Mouse (Mus musculus) cerebellum, adult 2 months (tissue): ENCODE measurements around the gene Kif5c. TPM values are rescaled to one million over a fixed set of nuclear protein-coding genes. Genes with fewer than 3 reads are reported as not detected.

Source experiments
- DNase-seq, 2 experiments: peaks; one replicate each; pipeline ENCODE4 v3.0.0; 2021
- H3K27ac ChIP-seq: fragments of 200-500 bp; 2 replicates; pipeline ENCODE4 v1.5.1; 2012; ENCODE audit warnings: low read length, control low read depth, inconsistent platforms; ENCODE audit not compliant: insufficient read depth
- H3K27me3 ChIP-seq: fragments of 200-500 bp; 2 replicates; pipeline ENCODE4 v1.6.1; 2012; ENCODE audit warnings: inconsistent platforms, mild to moderate bottlenecking, low read length, moderate library complexity; ENCODE audit not compliant: control insufficient read depth, insufficient read depth
- H3K4me1 ChIP-seq: fragments of 200-500 bp; 2 replicates; pipeline ENCODE4 v1.6.1; 2011; ENCODE audit warnings: low read length; ENCODE audit not compliant: control insufficient read depth, insufficient read depth
- H3K4me3 ChIP-seq: fragments of 200-500 bp; replicated peaks from 2 replicates; pipeline ENCODE3; 2011; ENCODE audit warnings: mild to moderate bottlenecking, low read depth, low read length, control low read depth; ENCODE audit not compliant: insufficient read depth
- CTCF ChIP-seq: fragments of 200-500 bp; IDR thresholded peaks from 2 replicates; pipeline ENCODE4 v1.5.1; 2011; ENCODE audit warnings: low read depth, mild to moderate bottlenecking, control low read depth, low read length, moderate library complexity, borderline replicate concordance; ENCODE audit not compliant: insufficient read depth
- POLR2A ChIP-seq: fragments of 200-500 bp; IDR thresholded peaks from 2 replicates; pipeline ENCODE4 v1.6.1; 2011; ENCODE audit warnings: low read length, control low read depth, borderline replicate concordance; ENCODE audit not compliant: insufficient read depth
- whole genome bisulfite sequencing: fragments of 180-500 bp; shearing (Covaris S2); methylation state at CpG from one replicate; pipeline ENCODE4 v1.1.7; 2018; 5-methylcytosine and 5-hydroxymethylcytosine counted together
- polyA plus RNA-seq: library from polyadenylated mRNA; depleted of rRNA; stranded (reverse); fragments of >200 nt; gene quantifications from 2 replicates; pipeline ENCODE4 v1.2.3, GENCODE M21; 2012

Gene Kif5c
- polyA plus RNA-seq, 1 experiment = 257 TPM

DNA sequence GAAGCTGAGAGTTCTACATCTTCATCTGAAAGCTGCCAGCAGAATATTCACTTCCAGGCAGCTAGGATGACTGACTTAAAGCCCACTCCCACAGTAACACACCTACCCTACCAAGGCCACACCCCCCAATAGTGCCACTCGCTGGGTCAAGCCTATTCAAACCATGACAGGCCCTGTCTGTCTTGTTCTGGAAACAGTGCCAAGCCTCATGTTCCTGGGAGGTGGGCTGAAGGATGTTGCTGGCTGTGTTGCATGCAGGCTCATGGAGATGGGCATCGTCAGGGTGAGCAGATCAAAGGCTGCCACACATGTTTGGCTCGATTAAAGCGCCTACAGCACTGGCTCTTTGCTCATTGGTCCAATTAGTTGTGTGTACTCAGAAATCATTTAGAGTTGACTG lies 39.9 kb downstream of the Kif5c start:
- DNase-seq = peak in 1 of 2 experiments; percentile 27
- Histone ChIP-seq H3K4me3 (no peak overlapping the region), H3K27ac (no peak overlapping the region), H3K27me3 (no peaks in the 10 kb centered on the region), H3K4me1 (peaks cover 66% of the 10 kb centered on the region)
- 66% methylated on average over 4 of the region's 4 CpGs for WGBS
- TF ChIP-seq CTCF = no peak
- no peak for TF ChIP-seq POLR2A

DNA sequence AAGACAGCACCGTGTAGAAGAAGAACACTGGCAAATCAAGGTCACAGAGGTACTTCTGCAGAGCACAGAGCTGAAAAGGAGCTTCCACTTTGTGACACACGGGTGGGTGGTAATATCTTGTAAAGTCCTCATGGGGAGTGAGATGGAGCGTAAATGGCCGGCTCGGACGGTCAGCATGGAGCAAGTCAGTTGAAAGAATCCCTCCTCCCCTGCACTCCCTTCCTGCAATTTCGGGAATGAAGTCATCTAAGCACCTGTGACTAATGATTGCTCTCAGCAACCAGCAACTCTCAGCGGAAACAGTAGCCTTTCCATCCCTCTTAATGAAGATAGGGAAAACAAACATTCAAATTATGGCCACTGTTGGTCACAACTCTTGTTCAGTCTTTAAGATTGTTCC lies 40.9 kb downstream of the Kif5c start:
- WGBS = 8% methylated on average over 8 of the region's 8 CpGs
- DNase-seq = peak; percentile 48 to 68
- Histone ChIP-seq H3K27ac (no peak overlapping the region), H3K27me3 (no peaks in the 10 kb centered on the region), H3K4me1 (peaks cover 65% of the 10 kb centered on the region), H3K4me3 (no peak overlapping the region)
- no peak for TF ChIP-seq CTCF
- TF ChIP-seq POLR2A = no peak

DNA sequence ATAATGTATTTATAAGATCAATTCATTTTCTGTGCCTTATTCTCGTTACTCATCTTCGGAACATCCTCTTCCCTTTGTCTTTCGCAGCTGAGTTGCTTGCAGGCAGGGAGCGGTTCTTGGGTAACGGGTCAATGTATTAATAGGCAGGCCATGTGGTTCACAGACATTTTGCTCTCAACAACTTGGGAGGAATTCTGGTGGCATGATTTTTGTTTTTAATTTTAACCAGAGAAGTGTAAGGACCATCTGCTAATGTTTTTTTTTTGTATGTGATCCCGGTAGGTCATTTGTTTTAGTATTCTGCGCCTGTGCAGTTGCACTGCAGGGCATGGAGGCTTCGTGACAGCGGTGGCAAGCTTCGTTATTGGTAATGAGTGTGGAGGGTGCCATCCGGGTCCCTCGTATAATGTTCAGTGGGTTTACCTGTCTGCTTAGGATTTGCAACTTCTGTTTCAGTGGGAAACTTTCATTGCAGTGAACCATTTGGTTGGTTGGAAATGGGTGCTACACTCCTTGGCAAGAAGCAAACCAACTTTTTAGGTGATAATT lies 41.4 kb downstream of the Kif5c start:
- H3K4me1 ChIP-seq = peaks cover 60% of the 10 kb centered on the region
- H3K4me3 ChIP-seq = no peak overlapping the region
- 16% methylated on average over 12 of the region's 12 CpGs for WGBS
- H3K27me3 ChIP-seq = no peaks in the 10 kb centered on the region
- peak; percentile 64 to 87 for DNase-seq
- no peak for TF ChIP-seq POLR2A
- TF ChIP-seq CTCF = no peak
- H3K27ac ChIP-seq = 0 out of 2 replicates have a peak overlapping the region, but pooled peaks have one; percentile 54

DNA sequence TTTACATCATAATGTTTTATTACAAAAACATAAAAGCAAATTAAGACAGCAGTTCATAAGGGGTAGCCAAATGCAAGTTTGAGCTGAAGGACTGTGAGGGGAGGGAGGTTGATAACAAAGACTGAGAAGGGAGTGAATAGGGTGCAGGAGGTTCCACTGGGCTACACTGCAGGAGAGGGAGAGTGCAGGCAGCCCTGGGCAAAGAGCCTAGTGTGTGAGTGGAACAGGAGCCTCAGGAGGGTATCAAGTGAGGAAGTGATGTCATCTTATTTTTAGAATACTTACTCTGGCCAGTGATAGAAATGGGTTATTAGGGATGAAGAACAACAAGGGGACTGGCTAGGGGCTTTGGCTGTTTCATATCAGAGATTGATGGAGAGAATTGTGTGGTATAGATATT lies 42.2 kb downstream of the Kif5c start:
- Histone ChIP-seq H3K4me1 (peaks cover 52% of the 10 kb centered on the region), H3K27me3 (no peaks in the 10 kb centered on the region), H3K4me3 (no peak overlapping the region), H3K27ac (peak overlapping the region; percentile 54; the same call in 1 of the 2 replicates)
- DNase-seq = peak; percentile 33 to 60
- TF ChIP-seq CTCF (no peak), POLR2A (no peak)

DNA sequence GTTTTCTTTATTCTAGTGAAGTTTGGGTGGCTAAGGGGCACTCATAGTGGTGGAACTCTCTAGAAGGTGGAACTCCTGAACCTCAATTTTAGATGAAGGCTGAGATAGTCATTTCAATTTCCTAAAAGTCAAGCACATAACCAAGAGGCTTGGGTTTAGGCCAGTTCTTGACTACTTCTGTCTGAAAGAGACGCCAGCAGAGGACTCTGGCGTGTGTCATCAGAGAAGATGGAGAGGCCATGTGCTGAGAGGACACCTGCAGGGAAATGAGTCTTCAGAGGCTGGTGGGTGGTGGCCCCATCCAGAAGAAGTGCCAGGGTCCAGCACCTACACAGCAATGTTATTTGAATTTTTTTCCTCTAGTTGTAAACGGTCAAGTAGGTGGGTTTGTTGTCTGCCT lies 42.8 kb downstream of the Kif5c start:
- H3K27me3 ChIP-seq = no peaks in the 10 kb centered on the region
- H3K4me3 ChIP-seq = no peak overlapping the region
- peak; percentile 53 to 69 for DNase-seq
- TF ChIP-seq CTCF (no peak), POLR2A (no peak)
- peak overlapping the region; percentile 53 for H3K27ac ChIP-seq
- peaks cover 47% of the 10 kb centered on the region for H3K4me1 ChIP-seq
- WGBS = 12% methylated on average over 3 of the region's 3 CpGs

DNA sequence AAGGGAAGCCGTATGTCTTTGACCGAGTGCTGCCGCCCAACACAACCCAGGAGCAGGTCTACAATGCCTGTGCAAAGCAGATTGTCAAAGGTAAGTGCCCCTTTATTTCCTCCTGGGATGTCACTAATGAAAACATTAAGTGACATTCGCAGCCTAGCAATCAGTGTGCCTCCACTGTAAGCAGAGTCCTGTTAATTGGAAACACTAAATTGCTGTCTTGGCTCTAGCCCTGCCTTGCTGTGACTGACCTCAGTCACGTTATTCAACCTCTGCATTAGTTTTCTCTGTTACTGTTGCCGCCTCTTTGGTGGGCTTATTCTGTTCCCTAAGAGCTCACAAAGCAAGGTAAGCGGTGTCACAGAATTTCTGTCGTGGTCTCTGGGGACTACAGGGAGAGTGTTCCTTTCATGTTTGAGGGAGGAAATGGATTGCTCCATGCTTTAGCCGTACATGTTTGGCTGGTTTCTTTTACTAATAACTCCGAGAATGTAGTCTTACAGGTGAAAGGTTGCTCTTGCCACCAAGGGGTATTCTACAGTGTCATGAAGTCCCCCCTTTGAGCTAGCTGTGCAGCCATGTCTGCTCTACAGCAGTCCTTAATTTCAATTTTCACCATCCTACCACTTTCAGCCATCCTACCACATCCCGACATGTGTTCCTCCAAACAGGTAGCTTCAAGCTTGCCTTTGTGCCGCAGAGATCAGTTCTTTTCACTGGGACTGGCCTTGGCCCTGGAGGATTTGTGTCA lies 52.8 kb downstream of the Kif5c start:
- peak in 1 of 2 experiments; percentile 31 for DNase-seq
- Histone ChIP-seq H3K4me3 (no peak overlapping the region), H3K4me1 (peaks cover 57% of the 10 kb centered on the region), H3K27ac (peak overlapping the region; percentile 85), H3K27me3 (no peaks in the 10 kb centered on the region)
- 53% methylated on average over 12 of the region's 12 CpGs for WGBS
- no peak for TF ChIP-seq POLR2A
- TF ChIP-seq CTCF = no peak

DNA sequence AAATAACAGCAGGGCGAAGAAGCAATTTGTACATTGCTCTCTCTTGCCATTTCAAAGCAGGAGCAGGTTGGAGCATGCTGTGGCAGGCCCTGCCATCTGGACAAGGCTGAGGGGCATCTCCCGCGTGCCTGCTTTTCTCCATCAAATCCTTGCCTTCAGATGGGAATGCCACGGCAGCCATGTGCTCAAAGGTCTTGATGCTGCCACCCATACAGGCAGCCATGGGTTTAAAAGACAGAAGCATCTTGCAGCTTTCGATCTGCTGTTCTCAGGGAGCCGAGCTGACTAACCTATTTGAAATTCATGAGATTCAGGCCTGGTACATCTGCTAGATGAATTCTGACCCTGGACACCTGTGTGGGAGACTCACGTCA lies 53.4 kb downstream of the Kif5c start:
- Histone ChIP-seq H3K4me3 (no peak overlapping the region), H3K27ac (peak overlapping the region; percentile 85), H3K4me1 (peaks cover 62% of the 10 kb centered on the region), H3K27me3 (no peaks in the 10 kb centered on the region)
- TF ChIP-seq POLR2A (no peak), CTCF (no peak)
- 9% methylated on average over 7 of the region's 7 CpGs for WGBS
- peak; percentile 89 to 94 for DNase-seq

DNA sequence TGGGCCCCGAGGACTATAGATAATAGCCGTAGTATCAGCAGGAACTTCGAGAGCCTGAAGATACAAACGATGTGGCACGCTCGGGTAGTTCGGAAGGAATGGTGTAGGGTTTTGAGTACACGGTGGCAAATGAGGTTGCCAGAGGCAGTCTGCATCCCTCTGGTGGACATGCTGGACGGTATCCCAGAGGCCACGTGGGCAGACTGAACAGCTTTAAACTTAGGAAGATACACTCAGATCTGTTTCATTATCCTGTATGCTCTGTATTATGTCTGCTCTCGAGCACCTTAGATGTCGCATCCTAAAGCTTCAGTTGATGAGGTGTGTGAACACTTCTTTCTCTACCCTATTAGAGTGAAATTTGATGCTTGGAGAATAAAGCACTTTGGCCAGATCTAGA lies 56.9 kb downstream of the Kif5c start:
- TF ChIP-seq CTCF = peak; percentile 42; the same call in 1 of the 2 replicates
- no peak for TF ChIP-seq POLR2A
- DNase-seq = peak; percentile 51 to 62
- WGBS = 31% methylated on average over 12 of the region's 12 CpGs
- no peaks in the 10 kb centered on the region for H3K27me3 ChIP-seq
- no peak overlapping the region for H3K4me3 ChIP-seq
- no peak overlapping the region for H3K27ac ChIP-seq
- peaks cover 63% of the 10 kb centered on the region for H3K4me1 ChIP-seq
